Mouse (Mus musculus) cerebellum, adult (tissue): ENCODE data around the gene Ppm1b.

Experiments
- ATAC-seq: cut with Nextera tagmentation; 2 replicates; pipeline ENCODE4 v1.9.2; 2017; ENCODE audit warnings: mild to moderate bottlenecking, moderate library complexity, mixed read lengths; ENCODE audit not compliant: insufficient number of reproducible peaks, low FRiP score, low TSS enrichment

The Ppm1b gene

GRCm38 (mm10) chr17:85020343-85020742, 63.8 kb downstream of the Ppm1b start:
- ATAC-seq = no peak

- 0 out of 2 replicates have a peak, but pooled peaks have one; percentile 38 for ATAC-seq
These were observed 67.0 kb downstream of the Ppm1b start for GRCm38 (mm10) chr17:85023247-85024167.

- no peak for ATAC-seq
These were observed 67.7 kb downstream of the Ppm1b start for GRCm38 (mm10) chr17:85024237-85024636.

- no peak for ATAC-seq
These were observed 68.6 kb downstream of the Ppm1b start for GRCm38 (mm10) chr17:85025151-85025550.

- no peak for ATAC-seq
These were observed 69.9 kb downstream of the Ppm1b start for GRCm38 (mm10) chr17:85026436-85026835.

GRCm38 (mm10) chr17:85027247-85027646, 70.7 kb downstream of the Ppm1b start:
- ATAC-seq = no peak

GRCm38 (mm10) chr17:85028093-85028739, 71.7 kb downstream of the Ppm1b start, which contains the start of gene Slc3a1:
TSS of gene Slc3a1 (plus strand) at chr17:85028376.
- no peak for ATAC-seq

GRCm38 (mm10) chr17:85028797-85029196, 72.3 kb downstream of the Ppm1b start:
- no peak for ATAC-seq

- no peak for ATAC-seq
These were observed 74.1 kb downstream of the Ppm1b start for GRCm38 (mm10) chr17:85030651-85031050.

- no peak for ATAC-seq
These were observed 76.5 kb downstream of the Ppm1b start for GRCm38 (mm10) chr17:85033087-85033486.

- ATAC-seq = no peak
These were observed 77.5 kb downstream of the Ppm1b start for GRCm38 (mm10) chr17:85034068-85034467.

GRCm38 (mm10) chr17:85037855-85038254, 81.3 kb downstream of the Ppm1b start:
- ATAC-seq = no peak

GRCm38 (mm10) chr17:85038311-85038710, 81.8 kb downstream of the Ppm1b start:
- no peak for ATAC-seq

GRCm38 (mm10) chr17:85038761-85039160, 82.2 kb downstream of the Ppm1b start:
- no peak for ATAC-seq

GRCm38 (mm10) chr17:85040913-85041312, 84.4 kb downstream of the Ppm1b start:
- ATAC-seq = no peak

GRCm38 (mm10) chr17:85042419-85042818, 85.9 kb downstream of the Ppm1b start:
- no peak for ATAC-seq

GRCm38 (mm10) chr17:85043404-85043816, 86.9 kb downstream of the Ppm1b start:
- no peak for ATAC-seq

GRCm38 (mm10) chr17:85044466-85044865, 87.9 kb downstream of the Ppm1b start:
- ATAC-seq = no peak

- ATAC-seq = no peak
These were observed 88.6 kb downstream of the Ppm1b start for GRCm38 (mm10) chr17:85045160-85045559.

GRCm38 (mm10) chr17:85048379-85048778, 91.8 kb downstream of the Ppm1b start:
- no peak for ATAC-seq

GRCm38 (mm10) chr17:85058276-85058675, 101.7 kb downstream of the Ppm1b start:
- no peak for ATAC-seq
